Mouse (Mus musculus): ENCODE measurements at regions not wholly inside any gene's neighbourhood (a gene's known extent, or its start where the extent isn't known, plus 50 kb on each side); places are given as distances from the start of the nearest gene placed in this dataset.

DNA sequence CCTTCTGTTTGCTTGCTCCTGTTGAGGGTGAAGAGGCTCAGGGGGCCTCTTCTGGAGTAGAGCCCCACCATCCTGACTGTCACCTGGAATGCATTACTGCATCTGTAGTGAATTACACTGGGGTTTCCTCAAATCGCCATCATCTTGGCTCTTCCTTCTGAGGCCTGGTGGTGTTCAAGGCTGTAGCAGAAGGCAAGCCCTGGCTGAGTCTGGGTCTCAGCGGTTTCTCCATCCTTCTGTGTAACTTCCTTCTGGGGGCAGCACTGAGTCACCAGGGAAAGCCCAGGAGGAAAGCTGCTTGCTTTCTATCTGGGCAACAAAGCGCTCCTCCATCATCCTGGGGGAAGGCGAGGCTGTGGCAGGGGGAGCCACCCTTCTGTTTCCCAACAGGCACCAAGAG, 82.2 kb downstream of the Syf2 start:
- Histone ChIP-seq H3K9ac (no peak overlapping the region), H3K27me3 (replicated peaks) (peaks cover 43% of the 10 kb centered on the region), H3K4me1 (no peaks in the 10 kb centered on the region), H3K36me3 (no peaks in the 10 kb centered on the region), H3K4me3 (no peak overlapping the region), H3K9me3 (0 out of 2 replicates have a peak, but pooled peaks cover 9% of the 10 kb centered on the region), H3K4me2 (no peak overlapping the region), H3K27ac (replicated peaks) (no peak overlapping the region)
- no peak for ATAC-seq (ENCODE audit: extremely low read depth, insufficient number of reproducible peaks, low FRiP score, low TSS enrichment)
- WGBS: 64% methylated on average over 4 of the region's 4 CpGs

DNA sequence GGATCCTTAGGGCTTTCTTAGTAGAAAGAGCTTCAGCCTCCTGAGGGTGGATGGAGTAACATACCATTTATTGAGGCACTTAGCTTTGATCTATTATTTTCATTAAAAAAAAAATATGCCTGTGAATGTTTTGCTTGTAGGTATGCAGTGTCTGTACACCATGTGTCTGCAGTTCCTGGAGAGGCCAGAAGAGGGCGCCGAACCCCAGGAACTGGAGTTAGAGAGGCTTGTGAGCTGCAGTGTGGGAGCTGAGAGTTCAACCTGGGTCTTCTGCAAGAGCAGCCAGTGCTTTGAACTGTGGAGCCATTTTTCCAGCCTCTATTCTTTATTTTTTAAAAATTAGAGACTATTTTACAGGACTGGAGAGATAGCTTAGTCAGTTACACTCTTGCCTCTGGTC, 83.2 kb downstream of the Syf2 start:
- Histone ChIP-seq H3K27me3 (replicated peaks) (peaks cover 48% of the 10 kb centered on the region), H3K9ac (no peak overlapping the region), H3K27ac (replicated peaks) (no peak overlapping the region), H3K9me3 (0 out of 2 replicates have a peak, but pooled peaks cover 9% of the 10 kb centered on the region), H3K4me3 (no peak overlapping the region), H3K36me3 (no peaks in the 10 kb centered on the region), H3K4me2 (no peak overlapping the region), H3K4me1 (no peaks in the 10 kb centered on the region)
- WGBS: 56% methylated on average over 2 of the region's 2 CpGs
- ATAC-seq (ENCODE audit: extremely low read depth, insufficient number of reproducible peaks, low FRiP score, low TSS enrichment): no peak

DNA sequence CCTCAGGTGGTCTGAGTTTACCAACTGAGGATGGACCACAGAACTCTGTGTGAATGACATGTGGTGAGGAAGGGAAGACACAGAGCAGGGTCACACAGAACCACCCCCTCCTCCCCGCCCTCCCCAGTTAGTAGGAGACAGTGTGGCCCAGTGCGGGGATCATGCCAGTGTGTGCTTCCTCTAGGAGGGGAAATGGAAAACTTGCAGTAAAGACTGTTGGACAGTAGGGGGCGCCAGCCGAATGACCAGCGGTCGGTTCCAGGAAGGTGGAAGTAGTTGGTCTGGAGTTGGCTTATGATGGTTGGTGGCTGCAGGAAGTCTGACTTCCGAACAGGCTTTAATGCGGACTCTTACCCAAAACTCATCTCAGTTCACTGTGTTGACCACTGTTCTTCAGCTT, 87.3 kb downstream of the Syf2 start:
- H3K9me3 ChIP-seq: 0 out of 2 replicates have a peak, but pooled peaks cover 6% of the 10 kb centered on the region
- no peaks in the 10 kb centered on the region for H3K36me3 ChIP-seq
- peaks cover 51% of the 10 kb centered on the region for H3K27me3 ChIP-seq (replicated peaks)
- H3K27ac ChIP-seq (replicated peaks): no peak overlapping the region
- H3K4me2 ChIP-seq: no peak overlapping the region
- H3K4me3 ChIP-seq: no peak overlapping the region
- 19% methylated on average over 8 of the region's 8 CpGs for WGBS
- ATAC-seq (ENCODE audit: extremely low read depth, insufficient number of reproducible peaks, low FRiP score, low TSS enrichment): no peak
- H3K4me1 ChIP-seq: no peaks in the 10 kb centered on the region
- no peak overlapping the region for H3K9ac ChIP-seq

DNA sequence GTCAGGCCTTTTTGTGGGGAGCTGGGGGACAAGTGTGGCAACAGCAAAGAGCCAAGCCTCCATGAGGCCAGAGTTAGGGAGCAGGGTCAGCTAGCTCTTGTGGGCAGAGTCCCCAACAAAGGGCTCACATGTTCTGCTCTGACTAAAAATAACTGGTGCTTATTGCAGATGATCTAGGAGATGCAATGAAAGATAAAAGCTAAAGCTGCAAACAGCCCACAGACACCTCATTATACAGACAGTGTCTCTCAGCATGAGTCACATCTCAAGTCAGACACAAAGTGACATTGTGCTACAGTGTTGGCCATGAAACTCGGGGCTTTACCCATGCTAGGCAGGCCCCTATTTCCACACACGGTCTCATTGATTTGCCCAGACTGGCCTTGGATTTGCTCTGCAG, 88.4 kb downstream of the Syf2 start:
- Histone ChIP-seq H3K9ac (no peak overlapping the region), H3K4me2 (no peak overlapping the region), H3K4me1 (no peaks in the 10 kb centered on the region), H3K36me3 (no peaks in the 10 kb centered on the region), H3K27me3 (replicated peaks) (peaks cover 53% of the 10 kb centered on the region), H3K9me3 (peaks cover 4% of the 10 kb centered on the region), H3K4me3 (no peak overlapping the region), H3K27ac (replicated peaks) (no peak overlapping the region)
- no peak for ATAC-seq (ENCODE audit: extremely low read depth, insufficient number of reproducible peaks, low FRiP score, low TSS enrichment)
- 58% methylated on average over 2 of the region's 2 CpGs for WGBS

DNA sequence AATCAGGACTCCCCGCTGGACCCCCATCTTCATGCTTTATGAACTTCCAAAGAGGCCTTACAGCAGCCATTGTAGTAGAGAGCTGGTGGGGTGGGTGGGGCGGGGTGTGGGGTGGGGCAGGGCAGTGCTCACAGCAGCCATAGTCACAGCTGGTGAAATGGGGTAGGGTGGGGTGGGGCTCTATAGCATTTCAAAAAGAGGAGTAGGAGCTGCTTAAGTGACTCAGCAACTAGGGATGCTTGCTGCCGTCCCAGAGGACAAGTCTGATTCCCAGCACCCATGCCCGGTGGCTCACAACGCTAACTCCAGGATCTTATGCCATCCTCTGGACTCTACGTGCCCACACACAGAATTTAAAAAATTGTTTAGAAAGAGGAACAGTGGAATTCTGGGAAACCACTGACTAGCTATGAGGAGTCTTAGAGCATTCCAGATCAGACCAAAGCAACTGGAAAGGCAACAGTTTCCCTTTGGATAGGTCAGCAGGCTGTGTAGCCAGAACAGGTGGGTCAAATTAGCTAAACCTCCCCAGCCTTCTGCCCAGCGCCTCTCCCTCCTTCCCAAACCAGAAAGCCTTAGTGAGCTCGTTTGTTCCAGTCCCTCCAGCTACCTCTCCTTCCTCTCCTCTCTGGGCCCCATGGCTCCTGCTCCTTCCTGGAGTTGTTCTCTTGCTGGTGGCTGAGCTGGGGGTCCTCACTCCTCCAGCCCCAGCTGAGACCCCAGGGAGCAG, 89.7 kb downstream of the Syf2 start:
- 75% methylated on average over 8 of the region's 8 CpGs for WGBS
- Histone ChIP-seq H3K27me3 (replicated peaks) (peaks cover 54% of the 10 kb centered on the region), H3K36me3 (no peaks in the 10 kb centered on the region), H3K9ac (no peak overlapping the region), H3K9me3 (peaks cover 3% of the 10 kb centered on the region), H3K27ac (replicated peaks) (no peak overlapping the region), H3K4me1 (no peaks in the 10 kb centered on the region), H3K4me2 (no peak overlapping the region), H3K4me3 (no peak overlapping the region)
- ATAC-seq (ENCODE audit: extremely low read depth, insufficient number of reproducible peaks, low FRiP score, low TSS enrichment): no peak

DNA sequence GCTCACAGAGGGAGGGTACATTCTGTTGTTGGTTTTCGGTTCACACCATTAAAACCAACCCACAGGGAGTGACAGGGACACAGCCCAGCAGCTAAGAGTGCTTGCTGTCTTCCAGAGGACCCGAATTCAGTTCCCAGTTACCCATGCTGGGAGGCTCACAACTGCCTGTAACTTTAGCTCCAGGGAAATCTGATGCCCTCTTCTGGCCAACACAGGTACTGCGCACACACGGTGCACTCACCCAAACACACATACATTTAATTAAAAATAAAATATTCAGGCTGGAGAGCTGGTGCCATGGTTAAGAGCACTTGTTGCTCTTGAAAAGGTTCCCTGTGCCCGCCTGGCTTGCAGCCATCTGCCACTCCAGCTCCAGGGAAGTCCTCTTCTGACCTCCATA, 92.5 kb downstream of the Syf2 start:
- peaks cover 60% of the 10 kb centered on the region for H3K27me3 ChIP-seq (replicated peaks)

DNA sequence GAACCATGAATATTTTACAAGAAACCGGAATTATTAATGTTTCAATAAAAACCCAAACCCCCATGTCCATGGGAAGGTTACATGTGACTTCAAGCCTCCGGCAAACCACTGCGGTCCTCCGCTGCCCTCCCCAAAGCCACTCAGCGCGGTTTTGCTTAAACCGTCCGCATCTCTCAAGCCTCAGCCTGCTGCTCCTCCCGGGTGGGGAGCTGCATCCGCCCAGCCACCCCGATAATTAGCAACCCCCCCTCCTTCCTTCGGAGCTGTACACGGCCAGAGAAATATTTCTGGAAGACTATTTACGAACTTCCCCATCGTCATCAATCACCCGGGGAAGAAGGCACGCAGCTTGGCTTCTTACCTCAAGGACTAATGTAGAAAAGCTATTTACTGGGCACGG, 94.7 kb upstream of the Runx3 start:
- no peak overlapping the region for H3K27ac ChIP-seq (replicated peaks)
- peaks cover 57% of the 10 kb centered on the region for H3K27me3 ChIP-seq (replicated peaks)
- no peak overlapping the region for H3K4me3 ChIP-seq
- H3K36me3 ChIP-seq: no peaks in the 10 kb centered on the region
- H3K4me1 ChIP-seq: peaks cover 14% of the 10 kb centered on the region
- H3K9me3 ChIP-seq: peaks cover 3% of the 10 kb centered on the region
- no peak for ATAC-seq (ENCODE audit: extremely low read depth, insufficient number of reproducible peaks, low FRiP score, low TSS enrichment)
- no peak overlapping the region for H3K9ac ChIP-seq
- WGBS: 71% methylated on average over 18 of the region's 18 CpGs
- no peak overlapping the region for H3K4me2 ChIP-seq

More for the DNA sequence above, 92.5 kb downstream of the Syf2 start:
- H3K4me3 ChIP-seq: no peak overlapping the region
- H3K4me1 ChIP-seq: peaks cover 8% of the 10 kb centered on the region
- H3K27ac ChIP-seq (replicated peaks): no peak overlapping the region
- no peak overlapping the region for H3K4me2 ChIP-seq
- no peak overlapping the region for H3K9ac ChIP-seq
- H3K9me3 ChIP-seq: peaks cover 3% of the 10 kb centered on the region
- H3K36me3 ChIP-seq: no peaks in the 10 kb centered on the region
- 91% methylated on average over 5 of the region's 5 CpGs for WGBS
- no peak for ATAC-seq (ENCODE audit: extremely low read depth, insufficient number of reproducible peaks, low FRiP score, low TSS enrichment)

DNA sequence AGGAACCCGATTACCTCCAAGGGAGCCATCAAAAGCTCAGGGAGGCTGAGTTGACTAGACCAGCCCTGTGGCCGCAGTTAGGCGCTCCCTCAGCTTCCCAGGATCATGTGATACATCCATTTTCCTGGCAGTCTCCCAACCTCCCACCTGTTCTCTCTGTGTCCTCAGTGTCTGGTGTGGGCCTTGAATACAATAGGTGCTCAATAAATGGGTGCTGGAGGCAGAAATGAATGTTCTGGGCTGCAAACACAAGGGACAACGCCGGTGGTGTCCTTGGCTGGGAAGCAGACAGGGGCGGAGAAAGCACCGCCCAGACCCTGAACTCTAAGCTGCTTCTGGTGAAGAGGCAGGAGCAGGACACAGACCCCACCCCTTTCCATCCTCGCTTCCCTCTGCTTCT, 93.3 kb upstream of the Runx3 start:
- no peak for ATAC-seq (ENCODE audit: extremely low read depth, insufficient number of reproducible peaks, low FRiP score, low TSS enrichment)
- H3K36me3 ChIP-seq: no peaks in the 10 kb centered on the region
- 50% methylated on average over 8 of the region's 8 CpGs for WGBS
- H3K9ac ChIP-seq: no peak overlapping the region
- H3K27ac ChIP-seq (replicated peaks): no peak overlapping the region
- H3K4me2 ChIP-seq: no peak overlapping the region
- H3K4me1 ChIP-seq: peaks cover 27% of the 10 kb centered on the region
- H3K4me3 ChIP-seq: no peak overlapping the region
- peaks cover 53% of the 10 kb centered on the region for H3K27me3 ChIP-seq (replicated peaks)
- H3K9me3 ChIP-seq: peaks cover 3% of the 10 kb centered on the region

DNA sequence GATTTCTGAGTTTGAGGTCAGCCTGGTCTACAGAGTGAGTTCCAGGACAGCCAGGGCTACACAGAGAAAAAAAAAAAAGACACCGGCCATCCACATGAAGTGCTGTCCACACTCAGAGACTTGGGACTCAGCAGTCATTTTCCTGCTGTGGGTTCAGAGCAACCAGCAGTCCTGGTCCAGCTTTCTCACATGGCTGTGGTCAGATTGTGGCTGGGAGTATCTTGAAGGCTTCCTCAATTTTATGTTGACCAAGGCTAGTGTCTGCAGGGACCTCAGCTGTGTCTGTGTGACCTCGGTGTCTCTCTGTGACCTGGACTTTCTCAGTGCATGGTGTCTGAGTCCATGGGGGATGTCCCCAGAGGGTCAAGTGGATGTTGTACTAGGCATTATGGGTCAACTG, 90.7 kb upstream of the Runx3 start:
- ATAC-seq (ENCODE audit: extremely low read depth, insufficient number of reproducible peaks, low FRiP score, low TSS enrichment): no peak
- Histone ChIP-seq H3K4me3 (no peak overlapping the region), H3K9me3 (no peaks in the 10 kb centered on the region), H3K4me2 (no peak overlapping the region), H3K36me3 (no peaks in the 10 kb centered on the region), H3K4me1 (peaks cover 37% of the 10 kb centered on the region), H3K27me3 (replicated peaks) (peaks cover 44% of the 10 kb centered on the region), H3K9ac (no peak overlapping the region), H3K27ac (replicated peaks) (no peak overlapping the region)
- 89% methylated on average over 2 of the region's 2 CpGs for WGBS

DNA sequence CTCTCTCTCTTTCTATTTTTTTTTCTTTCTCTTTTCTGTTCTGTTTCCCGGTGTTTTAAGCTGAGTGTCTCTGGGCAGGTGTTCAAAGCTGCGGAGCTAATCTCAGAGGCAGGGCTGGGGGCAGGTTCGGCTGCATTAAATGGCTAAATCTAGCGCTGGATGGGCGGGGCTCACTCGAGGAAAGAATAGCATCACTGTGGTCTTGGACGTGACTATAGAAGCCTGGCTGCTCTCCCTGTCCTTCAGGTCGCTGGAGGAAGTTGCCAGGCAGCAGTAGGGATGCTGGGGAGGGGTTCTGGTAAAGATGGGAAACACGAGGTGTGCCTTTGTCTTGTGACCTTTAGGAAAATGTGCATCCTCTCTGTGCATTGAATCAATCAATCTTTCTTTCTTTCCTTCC, 88.0 kb upstream of the Runx3 start:
- no peak overlapping the region for H3K9ac ChIP-seq
- no peak for ATAC-seq (ENCODE audit: extremely low read depth, insufficient number of reproducible peaks, low FRiP score, low TSS enrichment)
- H3K27ac ChIP-seq (replicated peaks): no peak overlapping the region
- WGBS: 29% methylated on average over 9 of the region's 9 CpGs
- H3K4me3 ChIP-seq: no peak overlapping the region
- H3K4me2 ChIP-seq: no peak overlapping the region
- H3K9me3 ChIP-seq: no peaks in the 10 kb centered on the region
- H3K36me3 ChIP-seq: no peaks in the 10 kb centered on the region
- H3K27me3 ChIP-seq (replicated peaks): peaks cover 18% of the 10 kb centered on the region
- H3K4me1 ChIP-seq: peaks cover 31% of the 10 kb centered on the region

DNA sequence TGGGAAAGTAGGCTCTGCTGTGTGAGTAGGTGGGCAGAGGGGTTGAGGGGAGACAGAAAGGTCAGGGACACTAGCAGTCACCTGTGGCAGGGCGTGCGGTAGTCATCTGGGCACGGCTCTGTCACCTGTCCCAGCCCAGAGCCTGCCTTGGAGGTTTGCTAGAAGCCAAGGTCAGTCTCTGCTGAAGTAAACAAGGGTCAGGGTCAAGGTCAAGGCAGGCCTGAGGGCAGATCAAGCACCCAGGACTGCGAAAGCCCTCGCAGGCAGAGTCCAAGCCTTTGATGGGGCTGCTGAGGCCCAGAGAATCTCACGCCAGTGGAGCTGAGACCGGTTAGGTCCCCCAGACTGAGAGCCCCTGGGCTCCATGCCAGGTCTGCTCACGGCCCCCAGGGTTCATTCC, 87.2 kb upstream of the Runx3 start:
- no peak overlapping the region for H3K4me3 ChIP-seq
- no peak overlapping the region for H3K9ac ChIP-seq
- H3K27ac ChIP-seq (replicated peaks): no peak overlapping the region
- H3K27me3 ChIP-seq (replicated peaks): peaks cover 11% of the 10 kb centered on the region; the same call in 1 of the 2 replicates
- no peaks in the 10 kb centered on the region for H3K36me3 ChIP-seq
- 61% methylated on average over 8 of the region's 8 CpGs for WGBS
- peaks cover 34% of the 10 kb centered on the region for H3K4me1 ChIP-seq
- H3K9me3 ChIP-seq: no peaks in the 10 kb centered on the region
- no peak for ATAC-seq (ENCODE audit: extremely low read depth, insufficient number of reproducible peaks, low FRiP score, low TSS enrichment)
- H3K4me2 ChIP-seq: no peak overlapping the region

DNA sequence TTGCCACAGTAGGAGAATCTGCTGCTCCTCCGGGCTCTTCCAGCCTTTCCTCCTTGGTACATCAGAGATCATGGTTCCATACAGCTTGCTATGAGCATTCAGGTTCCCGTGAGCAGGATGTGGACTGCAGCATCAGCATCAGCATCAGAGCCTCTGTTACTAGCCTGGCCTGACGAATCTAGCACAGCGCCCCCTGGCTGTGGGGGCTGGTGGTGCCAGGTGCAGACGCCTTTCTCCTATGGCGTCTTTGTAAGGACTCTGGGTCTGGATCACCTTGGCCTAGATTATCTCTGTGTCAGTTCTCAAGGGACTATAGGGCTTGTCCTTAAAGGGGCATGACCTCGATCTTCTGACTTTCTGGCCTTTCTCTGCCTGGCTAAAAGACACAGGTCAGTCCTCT, 86.0 kb upstream of the Runx3 start:
- H3K9ac ChIP-seq: no peak overlapping the region
- H3K4me3 ChIP-seq: no peak overlapping the region
- peaks cover 5% of the 10 kb centered on the region; the same call in 1 of the 2 replicates for H3K27me3 ChIP-seq (replicated peaks)
- H3K4me1 ChIP-seq: peaks cover 34% of the 10 kb centered on the region
- WGBS: 36% methylated on average over 7 of the region's 7 CpGs
- H3K27ac ChIP-seq (replicated peaks): no peak overlapping the region
- no peaks in the 10 kb centered on the region for H3K9me3 ChIP-seq
- ATAC-seq (ENCODE audit: extremely low read depth, insufficient number of reproducible peaks, low FRiP score, low TSS enrichment): no peak
- no peaks in the 10 kb centered on the region for H3K36me3 ChIP-seq
- no peak overlapping the region for H3K4me2 ChIP-seq
